Mouse (Mus musculus) brain, embryonic 14.5 days (tissue): ENCODE data around the gene Magi2. TPM values are rescaled to one million over a fixed set of nuclear protein-coding genes. Genes with fewer than 3 reads are reported as not detected.
"Not testable (repeated sequence)": the region's sequence is repeated elsewhere in the genome, so short reads cannot be mapped to it uniquely, and the experiment has no call there.

Source experiments
- DNase-seq: peaks from one replicate; pipeline ENCODE4 v3.0.0-alpha.2; 2011; ENCODE audit warnings: low read depth
- CTCF ChIP-seq: fragments of 200-500 bp; IDR thresholded peaks from 2 replicates; pipeline ENCODE4 v1.5.1; 2012; ENCODE audit warnings: inconsistent platforms, mild to moderate bottlenecking, moderate library complexity, borderline replicate concordance; ENCODE audit not compliant: insufficient read depth, insufficient read length; ENCODE audit errors: extremely low read depth
- POLR2A ChIP-seq: fragments of 200-500 bp; IDR thresholded peaks from 2 replicates; pipeline ENCODE4 v1.6.1; 2012; ENCODE audit warnings: mild to moderate bottlenecking, inconsistent platforms, borderline replicate concordance; ENCODE audit not compliant: poor library complexity, insufficient read depth, insufficient read length, severe bottlenecking; ENCODE audit errors: extremely low read depth
- polyA plus RNA-seq: library from polyadenylated mRNA; depleted of rRNA; stranded (reverse); fragments of >200 nt; gene quantifications from 2 replicates; pipeline ENCODE4 v1.2.3, GENCODE M21; 2012

Magi2 gene
- polyA plus RNA-seq, 1 experiment: 36.9 TPM

DNA sequence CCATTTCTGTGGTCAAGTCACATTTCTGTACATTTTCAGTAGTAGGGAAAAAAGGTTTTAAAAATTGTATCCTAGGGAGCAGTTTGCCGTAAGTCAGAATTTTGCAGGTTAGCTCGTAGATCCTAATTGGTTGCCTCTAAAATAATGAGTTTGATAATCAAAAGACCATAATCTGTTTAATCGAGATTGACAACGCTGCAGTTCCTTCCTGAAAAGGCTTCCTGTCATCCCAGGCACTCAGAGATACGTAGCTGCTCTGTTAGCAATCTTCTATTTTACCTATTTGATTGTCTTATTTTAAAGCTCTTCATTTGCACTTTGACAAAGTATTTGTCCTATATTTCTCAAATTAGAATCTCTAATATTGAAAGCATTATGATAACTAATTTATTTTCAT is 1476.5 kb downstream of the Magi2 start:
- DNase-seq: no peak
- TF ChIP-seq CTCF: no peak
- TF ChIP-seq POLR2A: no peak

DNA sequence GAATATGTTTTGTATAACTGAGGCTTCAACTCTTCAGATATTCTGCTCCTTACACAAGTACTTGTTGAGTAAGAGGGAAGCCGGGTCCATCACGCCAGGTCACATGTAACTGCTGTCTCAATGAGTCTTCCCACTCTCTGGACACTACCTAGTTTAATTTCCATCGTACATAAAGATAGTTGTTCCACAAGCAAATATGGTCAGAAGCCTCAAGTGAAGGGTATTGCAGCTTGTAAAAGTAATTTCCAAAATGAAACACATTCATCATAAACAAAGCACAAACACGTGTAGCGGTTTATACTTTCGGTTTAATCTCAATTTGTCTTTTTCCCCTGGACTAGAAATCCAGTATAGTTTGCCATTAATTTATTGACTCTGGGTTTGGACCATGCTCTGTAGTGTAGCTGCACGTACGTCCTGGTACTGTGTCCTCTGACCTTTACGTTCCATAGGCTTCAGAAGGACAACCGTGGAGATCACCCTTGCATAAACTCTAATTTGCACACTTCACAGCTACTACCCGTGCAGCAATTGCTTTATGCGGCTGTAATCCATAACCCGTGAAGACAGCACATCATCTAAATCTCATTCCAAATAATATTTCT is 1477.2 kb downstream of the Magi2 start:
- TF ChIP-seq CTCF (no peak), POLR2A (no peak)

DNA sequence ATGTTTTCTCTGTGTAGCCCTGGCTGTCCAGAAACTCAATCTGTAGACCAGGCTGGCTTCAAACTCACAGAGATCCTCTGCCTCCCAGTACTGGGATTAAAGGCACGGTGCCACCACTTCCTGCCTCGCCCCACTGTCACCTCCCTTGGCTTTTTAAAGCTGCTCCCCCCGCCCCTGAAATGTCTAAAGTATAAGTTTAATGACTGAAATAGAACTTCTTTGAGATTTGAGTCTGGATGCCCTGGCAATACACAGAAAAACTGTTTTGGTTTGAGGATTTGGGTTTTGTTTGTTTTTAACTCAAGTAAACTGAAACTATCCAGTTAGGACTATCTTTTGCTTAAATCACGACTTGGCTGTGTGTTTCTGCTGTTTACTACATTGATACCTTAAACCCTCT is 1478.0 kb downstream of the Magi2 start:
- no peak for DNase-seq
- no peak for TF ChIP-seq POLR2A
- TF ChIP-seq CTCF: no peak

More for the DNA sequence above, 1477.2 kb downstream of the Magi2 start:
- no peak for DNase-seq

DNA sequence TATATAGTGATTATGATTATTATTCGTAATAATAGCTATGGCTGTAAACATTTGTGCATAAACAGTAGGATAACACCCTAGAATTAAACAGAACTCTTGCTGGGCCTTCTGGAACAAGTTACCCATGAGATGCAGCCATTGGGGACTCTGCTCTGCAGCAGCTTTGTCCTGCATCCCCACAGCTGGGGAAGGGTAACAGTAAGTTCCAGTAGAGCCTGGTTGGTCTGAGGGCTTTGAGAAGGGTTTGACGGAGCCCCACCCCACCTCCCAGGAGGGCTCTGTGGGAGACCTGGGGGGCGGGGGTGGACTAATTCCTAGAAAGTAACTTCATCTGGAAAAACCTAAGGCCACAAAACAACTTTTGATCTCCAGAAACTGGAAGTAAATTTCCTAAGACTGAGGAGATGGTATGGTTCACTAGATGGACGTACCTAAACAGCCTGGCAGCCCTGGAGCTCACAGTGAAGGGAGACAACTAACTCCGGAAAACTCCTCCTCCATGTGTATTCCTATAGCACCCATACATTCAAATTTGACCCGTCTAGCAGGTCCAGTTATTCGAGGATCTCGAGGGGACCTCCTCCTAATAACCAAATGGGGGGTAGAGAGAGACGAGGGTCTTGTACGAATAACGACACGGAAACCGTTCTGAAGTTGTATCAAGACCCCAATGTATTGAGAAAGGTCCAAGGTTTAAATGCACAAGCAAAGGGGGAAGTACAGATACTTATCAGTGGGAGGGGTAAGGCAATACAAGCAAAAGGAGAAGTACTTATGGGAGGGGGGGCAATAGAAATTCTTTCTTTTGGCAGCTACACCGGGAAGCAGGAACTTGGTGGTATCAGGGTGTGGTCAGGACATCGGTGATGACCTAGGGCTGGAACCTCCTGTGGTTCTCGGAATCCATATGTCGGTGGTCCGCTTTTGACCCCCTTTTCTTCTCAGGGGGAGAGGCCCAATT is 1479.8 kb downstream of the Magi2 start:
- DNase-seq: not testable (repeated sequence)

DNA sequence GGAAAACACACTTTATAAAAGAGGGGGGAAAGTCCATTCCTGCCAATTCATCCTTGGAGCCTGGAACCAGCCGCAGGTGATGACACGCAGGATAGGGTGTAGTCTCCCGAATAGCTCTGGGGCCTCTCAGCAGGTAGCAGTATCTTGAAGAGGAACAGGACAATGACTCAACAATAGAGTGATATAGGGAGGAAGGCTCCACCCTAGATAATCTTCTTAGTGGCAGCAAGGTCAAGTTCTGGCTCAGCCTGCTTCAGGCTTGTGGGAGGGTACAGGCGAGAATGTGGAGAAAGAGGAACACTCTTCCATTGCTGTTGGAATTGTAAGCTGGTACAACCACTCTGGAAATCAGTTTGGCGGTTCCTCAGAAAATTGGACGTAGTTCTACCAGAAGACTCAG is 1484.0 kb downstream of the Magi2 start:
- not testable (repeated sequence) for DNase-seq

DNA sequence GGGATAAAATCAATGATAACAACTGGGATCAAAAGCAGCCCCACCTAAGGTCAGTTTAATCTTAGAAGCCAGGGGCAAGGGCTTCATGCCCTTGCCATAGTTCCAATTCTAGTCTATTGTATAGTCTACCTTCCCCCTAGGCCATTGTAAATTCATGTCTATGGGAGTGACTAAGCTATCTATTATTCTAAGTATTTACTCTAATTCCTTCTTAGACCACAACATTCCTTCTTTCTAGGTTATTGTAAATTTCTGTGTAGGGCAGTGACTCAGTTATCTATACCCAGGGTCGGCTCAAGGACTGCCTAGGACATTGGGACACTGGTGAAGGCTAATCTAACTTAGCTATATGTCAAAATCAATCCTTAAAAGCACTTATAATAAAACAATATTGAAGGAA is 1487.8 kb downstream of the Magi2 start:
- DNase-seq: not testable (repeated sequence)

DNA sequence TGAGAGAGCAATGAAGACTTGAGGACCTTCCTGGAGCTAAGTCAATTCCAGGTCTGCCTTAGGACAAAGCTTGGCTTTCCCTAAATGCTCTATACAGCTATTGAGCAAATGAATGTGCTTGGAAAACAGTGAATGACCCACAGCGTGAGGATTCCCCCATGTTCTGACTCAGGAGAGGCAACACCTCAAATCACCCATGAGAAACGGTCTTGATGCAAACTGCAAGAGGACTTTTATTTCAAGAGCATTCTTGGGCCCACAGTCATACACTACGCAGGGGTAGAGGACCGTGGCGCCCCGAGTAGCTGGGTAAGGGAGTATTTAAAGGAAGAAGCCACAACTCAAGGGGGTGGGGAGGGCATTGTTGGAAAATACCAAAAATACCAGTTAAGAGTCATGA is 1489.1 kb downstream of the Magi2 start:
- DNase-seq: not testable (repeated sequence)

DNA sequence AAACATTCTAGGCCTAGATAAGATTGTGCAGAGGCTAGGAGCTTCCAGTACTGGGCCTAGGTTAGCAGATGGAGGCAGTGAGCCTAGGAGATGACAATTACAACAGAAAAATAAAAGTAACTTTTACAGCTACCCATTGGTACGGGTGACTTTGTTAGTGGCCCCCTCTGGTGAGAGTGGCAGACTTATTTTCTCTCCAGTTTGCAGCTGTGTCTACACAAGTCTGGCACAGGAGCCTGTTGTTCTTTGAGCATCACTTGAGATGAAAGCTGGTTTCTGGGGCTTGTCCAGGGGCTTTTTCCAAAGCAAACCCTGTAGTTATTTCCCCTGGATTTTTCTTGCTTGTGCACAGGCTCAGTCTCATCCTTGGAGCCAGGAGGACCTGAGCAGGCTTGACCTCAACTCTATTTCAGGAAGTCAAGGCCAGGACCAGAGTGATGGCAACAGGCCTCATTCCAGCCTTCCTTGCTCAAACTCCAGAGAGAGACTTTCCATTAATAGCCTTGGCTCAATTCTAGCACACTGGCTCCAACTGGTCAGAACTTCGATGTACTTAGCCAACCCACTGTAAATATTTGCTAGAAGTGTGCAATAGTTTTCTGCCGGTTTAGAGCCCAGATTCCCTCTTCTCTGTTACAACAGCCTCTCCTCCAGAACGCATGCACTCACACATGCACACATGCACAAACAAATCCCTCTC is 1493.5 kb downstream of the Magi2 start:
- DNase-seq: no peak
- no peak for TF ChIP-seq CTCF
- TF ChIP-seq POLR2A: no peak

DNA sequence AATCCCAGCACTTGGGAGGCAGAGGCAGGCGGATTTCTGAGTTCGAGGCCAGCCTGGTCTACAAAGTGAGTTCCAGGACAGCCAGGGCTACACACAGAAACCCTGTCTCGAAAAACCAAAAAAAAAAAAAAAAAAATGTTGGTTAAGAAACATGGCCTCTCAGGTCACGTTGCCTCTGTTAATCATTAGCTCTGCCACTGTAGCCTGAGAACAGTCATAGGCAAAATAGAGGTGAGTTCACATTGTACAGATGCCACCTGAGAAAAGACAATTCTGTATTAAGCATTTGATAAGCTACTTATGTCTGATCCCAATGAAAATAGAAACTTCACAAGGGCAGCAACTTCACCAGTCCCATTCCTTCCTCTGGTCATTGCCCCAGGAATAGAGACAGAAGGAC is 1496.4 kb downstream of the Magi2 start:
- DNase-seq: not testable (repeated sequence)

DNA sequence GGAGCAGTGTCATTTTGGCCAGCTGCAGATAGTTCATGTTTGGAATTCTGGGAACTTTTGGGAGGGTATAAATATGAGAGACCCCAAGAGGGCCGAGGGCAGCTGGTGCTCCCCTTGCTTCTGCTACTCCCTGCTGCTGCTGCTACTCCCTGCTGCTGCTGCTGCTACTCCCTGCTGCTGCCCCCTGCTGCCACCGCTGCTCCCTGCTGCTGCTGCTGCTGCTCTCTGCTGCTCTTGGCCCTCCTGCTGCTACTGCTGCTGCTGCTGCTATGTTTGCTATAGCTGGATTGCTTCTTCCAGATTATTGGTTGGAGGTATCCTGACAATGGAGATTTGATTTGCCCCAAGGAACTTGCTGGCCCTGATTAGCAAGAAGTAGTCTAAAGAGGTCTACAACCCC is 1512.0 kb downstream of the Magi2 start:
- DNase-seq: no peak
- no peak for TF ChIP-seq POLR2A
- no peak for TF ChIP-seq CTCF

DNA sequence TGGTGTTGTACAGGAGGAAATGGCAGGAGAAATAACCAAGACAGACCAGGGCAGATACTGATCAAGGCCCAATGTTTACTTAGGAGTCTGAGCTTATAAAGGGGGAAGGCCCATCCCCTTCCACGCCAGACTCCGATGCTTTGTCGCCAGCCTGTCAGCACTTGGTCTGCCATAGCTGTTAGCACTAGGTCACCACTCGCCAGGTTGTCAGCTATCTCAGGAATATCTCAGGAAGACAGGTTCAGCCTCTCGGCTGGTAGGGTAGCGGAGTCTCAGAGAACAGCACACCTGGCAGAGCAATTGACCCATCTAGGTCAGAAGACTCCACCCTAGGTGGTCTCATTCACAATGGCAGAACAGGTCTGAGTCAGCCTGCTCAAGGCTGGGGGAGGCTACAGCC is 1514.4 kb downstream of the Magi2 start:
- TF ChIP-seq CTCF: no peak
- no peak for TF ChIP-seq POLR2A

DNA sequence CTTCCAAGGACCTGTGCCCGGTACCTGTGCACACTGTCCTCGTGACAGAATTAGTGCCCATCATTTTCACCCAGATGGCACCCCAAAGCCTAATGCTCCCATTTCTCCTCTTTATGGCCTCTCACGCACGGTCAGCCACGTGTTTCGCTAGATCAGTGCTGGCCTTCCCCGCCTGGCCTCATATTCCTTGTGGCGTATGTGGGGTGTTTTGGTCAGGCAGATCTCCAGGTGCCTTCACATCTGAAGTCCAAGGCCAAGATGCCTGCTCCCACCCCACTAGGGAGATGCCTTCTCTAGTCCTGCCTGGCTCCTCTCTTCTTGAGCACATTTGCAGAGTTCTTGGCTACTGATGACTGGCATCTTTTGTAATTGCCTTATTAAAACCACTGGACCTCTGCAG is 1515.1 kb downstream of the Magi2 start:
- DNase-seq: no peak

More for the DNA sequence above, 1514.4 kb downstream of the Magi2 start:
- no peak for DNase-seq

DNA sequence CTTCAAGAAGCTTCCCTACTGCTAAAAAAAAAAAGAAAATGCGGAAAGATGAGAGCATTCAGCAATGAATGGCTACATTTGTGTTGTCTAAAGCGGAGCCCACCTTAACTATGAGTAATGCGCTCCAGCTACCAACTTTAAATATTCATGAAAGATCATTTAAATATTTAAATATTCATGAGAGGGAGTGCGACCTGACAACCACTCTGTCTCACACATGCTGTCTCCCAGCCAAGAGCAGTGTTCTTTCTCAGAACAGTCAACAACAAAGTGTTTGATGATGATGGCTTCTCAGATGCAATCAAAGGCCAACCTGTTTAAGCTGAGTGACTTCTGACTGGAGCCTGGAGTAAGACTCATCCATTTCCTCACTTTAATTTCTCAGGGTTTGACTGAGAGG is 1521.3 kb downstream of the Magi2 start:
- peak; percentile 81 for DNase-seq
- TF ChIP-seq CTCF (no peak), POLR2A (no peak)

More for the DNA sequence above, 1515.1 kb downstream of the Magi2 start:
- TF ChIP-seq CTCF (no peak), POLR2A (no peak)

DNA sequence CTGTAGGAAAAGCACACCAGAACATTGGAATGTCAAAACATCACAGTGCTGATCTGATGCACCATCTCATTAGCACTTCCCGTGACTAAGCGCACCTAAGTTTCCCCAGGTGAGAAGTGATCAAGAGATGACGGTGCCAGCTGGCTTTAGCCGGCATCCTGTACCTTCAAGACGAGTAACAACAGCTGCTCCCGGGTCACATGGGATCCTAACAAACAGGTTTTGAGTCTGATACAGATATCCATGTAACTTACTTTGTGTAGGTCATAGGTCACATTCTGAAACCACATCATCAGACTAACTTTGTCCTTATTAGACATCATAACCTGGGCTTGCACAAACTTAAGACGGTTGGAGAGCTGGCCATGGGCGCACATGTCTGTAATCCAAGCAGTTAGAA is 1522.0 kb downstream of the Magi2 start:
- no peak for TF ChIP-seq CTCF
- no peak for TF ChIP-seq POLR2A
- DNase-seq: no peak

DNA sequence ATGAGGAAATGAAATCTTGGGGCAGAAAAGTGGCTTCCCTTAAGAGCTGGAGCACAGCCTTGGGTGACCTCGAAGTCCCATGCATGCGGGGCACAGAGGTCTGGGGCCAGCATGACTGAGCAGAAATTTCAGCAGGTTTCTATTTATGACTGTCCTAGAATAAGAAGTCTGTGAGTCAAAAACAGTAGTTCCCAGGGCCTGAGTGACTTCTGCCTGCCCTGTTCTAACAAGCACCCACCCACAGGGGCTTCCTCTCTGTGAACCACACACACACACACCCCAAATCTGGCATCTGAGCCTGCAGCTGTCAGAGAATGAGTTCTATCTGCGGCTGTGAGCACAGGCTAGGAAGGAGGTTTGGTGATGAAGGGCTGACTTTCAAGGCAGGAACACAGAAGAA is 1522.7 kb downstream of the Magi2 start:
- no peak for DNase-seq
- no peak for TF ChIP-seq POLR2A
- no peak for TF ChIP-seq CTCF
